Mouse (Mus musculus) liver, adult 2 months (tissue): ENCODE results near the gene 1700122O11Rik.

Experiments
- CTCF ChIP-seq: fragments of 200-500 bp; IDR thresholded peaks from 2 replicates; pipeline ENCODE4 v1.5.1; 2011; ENCODE audit warnings: low read depth, low read length, control low read depth
- POLR2A ChIP-seq: fragments of 200-500 bp; IDR thresholded peaks from 2 replicates; pipeline ENCODE4 v1.6.1; 2011; ENCODE audit warnings: low read length, control low read depth; ENCODE audit not compliant: insufficient read depth; ENCODE audit errors: extremely low read depth

DNA sequence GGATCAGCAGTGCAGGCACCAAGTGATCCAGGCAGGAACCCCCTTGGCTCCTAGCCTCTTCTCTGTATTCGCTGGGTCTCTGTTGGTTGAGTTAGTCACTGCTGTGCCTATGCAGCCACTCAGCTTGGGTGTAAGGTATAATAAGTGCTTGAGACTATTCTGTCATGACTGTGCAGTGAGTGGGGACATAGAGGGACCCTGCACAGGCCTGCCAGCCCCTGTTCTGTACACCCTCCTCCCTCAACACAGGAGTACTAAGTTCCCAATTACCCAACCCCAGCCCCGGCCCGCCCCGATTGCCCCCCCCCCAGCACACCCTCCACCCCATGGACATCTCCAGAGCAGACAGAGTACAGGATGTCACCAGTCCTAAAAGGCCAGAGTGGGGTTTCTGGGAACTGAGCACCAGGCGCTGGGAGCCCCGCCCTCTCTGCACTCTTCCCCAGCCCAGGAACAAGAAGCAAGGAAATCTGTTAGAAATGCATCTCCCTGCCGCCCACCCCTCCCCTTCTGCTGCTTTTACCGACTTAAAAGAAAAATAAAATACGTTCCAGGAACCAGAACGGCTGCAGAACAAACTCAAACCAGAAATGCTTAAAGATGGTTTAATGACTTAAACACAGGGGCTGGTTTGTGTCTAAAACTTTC is 26.2 kb upstream of the 1700122O11Rik start:
- no peak for TF ChIP-seq POLR2A
- TF ChIP-seq CTCF = no peak
